Mouse (Mus musculus) c-Kit-negative CD71-positive TER-119-positive erythroid progenitor cells, embryonic 14.5 days (primary cell): ENCODE results near the gene Lbp.

Experiments used
- DNase-seq: peaks from one replicate; pipeline ENCODE4 v3.0.0-alpha.2; 2013; ENCODE audit warnings: low read depth, low spot score

Gene Lbp

DNA sequence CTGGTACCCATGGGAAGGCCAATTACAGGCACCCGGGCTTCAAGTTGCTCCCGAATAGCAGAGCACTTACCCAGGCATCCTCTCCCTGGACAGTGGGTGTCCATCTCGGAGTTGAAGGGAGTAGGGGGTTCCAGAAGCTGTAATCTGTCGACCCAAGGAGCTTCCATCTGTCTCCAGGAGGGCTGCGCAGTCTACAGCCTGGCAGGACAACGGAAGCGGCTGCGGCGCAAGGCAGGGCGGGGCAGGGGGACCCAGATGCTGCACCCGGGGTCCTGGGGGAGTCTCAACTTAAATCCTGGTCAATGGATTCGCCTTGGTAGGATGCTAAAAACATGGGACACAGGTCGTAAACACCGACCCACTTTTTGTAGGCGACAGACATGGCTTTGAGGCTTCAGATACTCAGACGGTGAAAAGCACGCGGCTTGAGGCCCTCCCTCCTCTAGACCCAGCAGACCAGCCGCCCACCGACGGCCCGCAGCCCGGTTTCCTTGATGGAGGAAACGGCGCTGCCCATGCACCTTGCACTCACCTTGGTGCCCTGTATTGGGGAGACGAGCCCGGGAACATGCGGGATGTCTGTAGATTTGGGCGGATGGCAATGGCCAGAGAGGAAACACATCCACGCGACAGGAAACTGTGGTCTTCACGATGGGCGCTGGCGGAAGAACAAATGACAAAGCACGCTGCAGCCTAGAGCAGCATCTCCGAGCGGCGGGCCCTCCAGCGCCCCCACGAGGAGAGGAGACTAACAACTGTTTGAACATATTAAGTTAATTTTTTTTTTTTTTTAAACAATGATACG is 54.8 kb downstream of the Lbp start:
- DNase-seq = peak; percentile 53

- DNase-seq = no peak
Measured at GRCm38 (mm10) chr2:158361678-158362320, 55.5 kb downstream of the Lbp start.

DNA sequence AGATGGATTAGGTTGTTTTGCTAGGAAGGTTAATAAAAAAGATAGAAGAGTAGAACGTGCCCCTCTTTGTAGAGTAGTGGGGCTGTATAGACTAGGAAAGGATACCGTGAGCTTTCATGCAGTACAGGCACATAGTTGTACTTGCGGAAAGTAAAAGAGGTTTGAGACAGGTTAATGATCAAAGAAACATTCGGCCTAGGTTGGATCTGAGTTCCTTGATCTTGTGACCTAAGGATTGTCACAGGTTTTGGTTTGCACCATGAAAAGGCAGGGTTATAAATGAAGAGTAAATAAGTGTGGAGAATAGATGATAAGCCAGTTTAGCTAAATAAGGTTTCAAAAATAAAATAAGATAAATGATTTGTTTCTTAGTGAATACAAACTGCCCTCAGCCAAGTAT is 57.9 kb downstream of the Lbp start:
- DNase-seq = no peak

DNA sequence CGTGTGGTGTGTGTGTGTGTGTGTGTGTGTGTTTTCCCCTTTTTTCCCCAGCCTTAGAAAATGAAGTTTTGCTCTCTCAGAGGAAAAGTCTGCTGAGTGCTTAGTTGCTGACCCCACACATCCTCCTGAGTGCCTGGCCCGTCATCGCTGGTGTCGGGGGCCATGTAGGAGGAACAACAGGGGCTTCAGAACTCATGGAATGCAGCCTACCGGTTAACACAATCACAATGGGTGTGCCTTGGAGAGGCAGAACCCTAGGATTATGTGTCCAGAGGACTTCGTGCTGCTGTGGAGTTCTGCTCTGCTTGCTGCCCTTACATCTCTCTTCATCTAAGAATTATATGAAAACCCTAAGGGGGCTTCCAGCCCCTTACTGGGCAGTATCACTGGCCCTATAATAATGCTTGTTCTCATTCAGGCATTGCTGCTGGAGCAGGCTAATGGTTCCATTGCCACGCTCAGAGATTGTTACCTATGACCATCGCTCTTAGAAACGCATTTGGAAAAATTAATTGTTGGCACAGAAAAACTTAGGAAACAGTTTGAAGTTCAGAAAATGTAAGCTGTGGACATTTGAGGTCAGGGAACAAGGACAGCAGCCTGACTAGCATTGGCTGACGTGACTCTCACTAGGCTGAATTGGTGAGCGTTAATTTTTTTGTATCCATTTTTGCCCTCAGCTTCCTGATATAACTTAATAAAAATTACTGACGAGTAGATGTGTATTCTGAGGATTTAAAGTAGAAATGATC is 59.0 kb downstream of the Lbp start:
- DNase-seq = no peak

GRCm38 (mm10) chr2:158367654-158368053 is 61.4 kb downstream of the Lbp start:
- no peak for DNase-seq

DNA sequence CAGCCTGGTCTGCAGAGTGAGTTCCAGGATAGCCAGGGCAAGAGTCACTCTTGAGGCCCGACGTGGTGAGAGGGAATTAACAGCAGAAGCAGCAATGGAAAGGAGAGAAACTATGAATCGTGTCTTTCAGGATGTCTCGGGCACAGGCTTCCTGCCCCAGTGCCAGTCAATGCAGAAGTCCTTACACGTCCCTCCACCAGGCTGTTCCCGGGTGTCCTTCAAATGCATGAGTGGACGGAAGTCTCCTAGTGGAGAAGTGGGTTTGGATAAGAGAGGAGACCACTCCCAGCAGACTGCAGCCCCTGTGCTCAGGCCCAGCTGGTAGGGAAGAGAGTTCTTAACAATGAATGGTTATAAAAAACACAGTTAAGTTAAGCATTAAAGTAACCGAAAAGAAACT is 62.0 kb downstream of the Lbp start:
- no peak for DNase-seq

- no peak for DNase-seq
Measured at GRCm38 (mm10) chr2:158369474-158370172, 63.3 kb downstream of the Lbp start.

GRCm38 (mm10) chr2:158370173-158370550 is 63.9 kb downstream of the Lbp start:
- DNase-seq = no peak

GRCm38 (mm10) chr2:158373061-158373460 is 66.8 kb downstream of the Lbp start:
- DNase-seq = no peak

- no peak for DNase-seq
Measured at GRCm38 (mm10) chr2:158373516-158373915, 67.2 kb downstream of the Lbp start.

DNA sequence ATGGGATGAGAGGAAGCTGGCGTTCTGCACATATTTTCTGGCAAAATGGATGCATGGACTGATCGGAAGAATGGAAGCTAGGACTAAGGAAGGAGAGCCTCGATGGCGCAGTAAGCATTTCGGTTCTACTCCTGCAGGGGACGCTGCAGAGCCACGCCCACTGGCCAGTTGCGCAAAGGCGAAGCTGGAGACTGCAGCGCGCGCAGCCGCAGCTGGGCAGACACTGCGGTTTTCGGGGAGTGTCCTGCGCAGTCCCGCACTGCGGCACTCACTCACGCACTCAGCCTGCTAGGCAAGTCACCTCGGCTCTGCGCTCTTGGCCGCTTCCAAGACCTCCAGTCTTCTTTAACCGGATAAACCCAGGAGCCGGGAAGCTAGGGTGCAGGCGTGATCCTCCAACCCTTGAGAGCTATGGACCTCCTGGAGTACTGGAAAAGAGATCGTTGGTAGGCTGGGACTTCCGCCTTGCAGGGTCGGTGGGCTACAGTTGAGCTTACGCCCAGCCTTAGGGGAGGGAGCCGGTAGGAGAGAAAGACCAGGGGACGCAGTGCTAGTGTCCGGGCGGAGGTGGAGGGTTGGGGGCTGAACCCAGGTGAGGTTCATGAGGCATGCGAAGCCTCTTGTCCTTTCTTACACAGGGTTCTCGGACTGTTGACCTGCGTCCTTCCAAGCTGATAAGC is 69.3 kb downstream of the Lbp start, which contains the start of gene Snhg11:
Gene Snhg11, plus strand, starts transcription at position 196 of the 680 bp plus-strand sequence.
- DNase-seq = no peak

DNA sequence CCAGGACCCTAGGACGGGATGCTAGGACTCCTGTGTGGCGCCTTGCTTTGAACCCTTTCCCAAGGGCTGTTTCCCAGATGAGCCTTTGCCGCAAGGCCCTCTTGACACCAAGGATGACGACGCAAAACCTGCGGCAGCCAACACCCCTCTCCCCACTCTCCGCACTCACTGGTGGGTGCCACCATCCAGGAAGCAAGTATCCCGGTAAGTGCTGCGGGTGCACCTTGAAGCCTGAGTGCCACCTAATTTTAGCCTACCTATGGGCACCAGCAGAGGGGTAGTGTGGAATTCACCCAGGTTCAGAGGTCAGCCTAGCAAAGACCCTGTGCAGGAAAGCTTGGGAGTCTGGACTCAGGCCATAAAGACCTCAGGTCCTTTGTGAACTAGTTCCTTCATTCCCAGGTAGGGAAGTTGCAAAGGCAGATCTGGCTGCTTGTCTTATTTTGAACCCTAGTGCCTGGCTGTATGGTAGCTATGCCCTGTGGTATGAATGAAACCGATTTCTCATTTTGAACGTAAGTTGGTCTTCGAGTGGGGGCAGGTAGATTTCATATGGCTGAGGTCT is 69.9 kb downstream of the Lbp start:
- DNase-seq = no peak

- DNase-seq = no peak
Measured at GRCm38 (mm10) chr2:158376798-158377197, 70.5 kb downstream of the Lbp start.

DNA sequence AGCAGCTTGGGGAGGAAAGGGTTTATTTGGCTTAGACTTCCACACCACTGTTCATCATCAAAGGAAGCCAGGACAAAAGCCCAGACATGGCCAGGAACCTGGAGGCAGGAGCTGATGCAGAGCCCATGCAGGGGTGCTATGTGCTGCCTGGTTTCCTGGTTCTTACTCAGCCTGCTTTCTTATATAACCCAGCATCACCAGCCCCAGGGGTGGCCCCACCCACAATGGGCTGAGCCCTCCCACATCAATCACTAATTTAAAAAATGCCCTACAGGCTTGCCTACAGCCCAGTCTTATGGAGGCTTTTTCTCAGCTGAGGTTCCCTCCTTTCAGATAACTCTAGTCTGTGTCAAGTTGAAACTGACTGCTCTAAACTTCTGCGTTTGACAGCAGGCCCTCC is 71.5 kb downstream of the Lbp start:
- DNase-seq = no peak

GRCm38 (mm10) chr2:158379354-158380078 is 73.2 kb downstream of the Lbp start:
- DNase-seq = no peak
